Mouse (Mus musculus): Measurements from ENCODE around the gene Gm5624.
"Not testable (repeated sequence)": the region's sequence is repeated elsewhere in the genome, so short reads cannot be mapped to it uniquely, and the experiment has no call there.

Gene Gm5624

GRCm38 (mm10) chr14:44627737-44628136 lies at the start of gene Gm5624:
Gene Gm5624, minus strand, starts transcription at chr14:44627938.
- DNase-seq (ENCODE audit: extremely low spot score, low spot score), result not testable (repeated sequence)

GRCm38 (mm10) chr14:44591765-44592164 lies 36.0 kb downstream of the Gm5624 start:
- DNase-seq (ENCODE audit: extremely low spot score, low spot score), result not testable (repeated sequence)

- DNase-seq (ENCODE audit: extremely low spot score, low spot score), result not testable (repeated sequence)
Measured at GRCm38 (mm10) chr14:44582853-44583252, 44.9 kb downstream of the Gm5624 start, which contains the start of gene Gm8247. Gene Gm8247, plus strand, starts transcription at chr14:44583153.

GRCm38 (mm10) chr14:44547961-44548360 lies 79.8 kb downstream of the Gm5624 start:
- DNase-seq (ENCODE audit: extremely low spot score, low spot score), result not testable (repeated sequence)

GRCm38 (mm10) chr14:44517976-44518375 lies 109.8 kb downstream of the Gm5624 start, which contains the start of gene Gm17093:
Gene Gm17093, plus strand, starts transcription at chr14:44518276.
- not testable (repeated sequence) for DNase-seq (ENCODE audit: extremely low spot score, low spot score)
